Mouse (Mus musculus) neural tube, postnatal 0 days (tissue): ENCODE results near the gene Nudt8. TPM values are rescaled to one million over a fixed set of nuclear protein-coding genes. Genes with fewer than 3 reads are reported as not detected.

Source experiments
- polyA plus RNA-seq: library from polyadenylated mRNA; unstranded; fragments of >200 nt; fragmentation: Nextera tagmentation; extraction: Ambion mirVana; gene quantifications from 2 replicates; pipeline ENCODE4 v1.2.1, GENCODE M21; 2015

Gene Nudt8
- 26.9 and 27.1 TPM in 2 replicates for polyA plus RNA-seq

GRCm38 (mm10) chr19:4000119-4000900 is at the start of gene Nudt8, which contains the start of gene Gm49405:
Gene Nudt8 (plus strand): TSS chr19:4000580.
Gene Gm49405 (plus strand): TSS chr19:4000626.

GRCm38 (mm10) chr19:3958470-3958869 is 41.9 kb upstream of the Nudt8 start, which contains the start of gene Aldh3b3:
Gene Aldh3b3 (plus strand): TSS chr19:3958645.

GRCm38 (mm10) chr19:3972229-3972628 is 28.2 kb upstream of the Nudt8 start, which contains the start of gene Aldh3b2:
Gene Aldh3b2 (plus strand): TSS chr19:3972328.

GRCm38 (mm10) chr19:3986334-3986733 is 14.0 kb upstream of the Nudt8 start, which contains the start of gene Acy3:
Gene Acy3 (plus strand): TSS chr19:3986570.

GRCm38 (mm10) chr19:3992416-3992815 is 8.0 kb upstream of the Nudt8 start, which contains the start of gene Tbx10:
Gene Tbx10 (plus strand): TSS chr19:3992752.

GRCm38 (mm10) chr19:4003112-4003511 is 2.7 kb downstream of the Nudt8 start, which contains the start of gene Doc2g:
Gene Doc2g (plus strand): TSS chr19:4003313.

GRCm38 (mm10) chr19:4012432-4013022 is 12.1 kb downstream of the Nudt8 start, which contains the start of gene Ndufv1:
Gene Ndufv1 (minus strand): TSS chr19:4012806.

GRCm38 (mm10) chr19:4037788-4038232 is 37.4 kb downstream of the Nudt8 start, which contains the start of gene Gstp1:
Gene Gstp1 (minus strand): TSS chr19:4037985.

GRCm38 (mm10) chr19:4045966-4046865 is 45.8 kb downstream of the Nudt8 start, which contains the start of gene Gstp2:
Gene Gstp2 (minus strand): TSS chr19:4046023.

Other genes starting within 250 kb of the Nudt8 start
- gene Kmt5b, start 233.2 kb upstream of the Nudt8 start, polyA plus RNA-seq, result 29.7 and 36.1 TPM in 2 replicates
- gene Chka, start 148.8 kb upstream of the Nudt8 start, polyA plus RNA-seq, result 54.1 and 55.6 TPM in 2 replicates
- gene Tcirg1, start 93.4 kb upstream of the Nudt8 start, polyA plus RNA-seq, result 19.2 and 21.3 TPM in 2 replicates
- 418 and 427 TPM in 2 replicates for gene Ndufs8, start 87.8 kb upstream of the Nudt8 start, polyA plus RNA-seq
- 5.1 and 5.3 TPM in 2 replicates for gene Aldh3b1, start 70.8 kb upstream of the Nudt8 start, polyA plus RNA-seq
- gene Unc93b1, start 65.4 kb upstream of the Nudt8 start, polyA plus RNA-seq, result 18.9 and 23.6 TPM in 2 replicates
- not detected in 2 replicates for gene Aldh3b3, start 41.9 kb upstream of the Nudt8 start, polyA plus RNA-seq
- 0.45 TPM in 2 replicates for gene Aldh3b2, start 28.3 kb upstream of the Nudt8 start, polyA plus RNA-seq
- 4.4 and 5.1 TPM in 2 replicates for gene Acy3, start 14.0 kb upstream of the Nudt8 start, polyA plus RNA-seq
- gene Tbx10, start 7.8 kb upstream of the Nudt8 start, polyA plus RNA-seq, result 0.12 TPM in 1 of 2 replicates, not detected in the other
- gene Gm49405, start within 50 bp of the Nudt8 start, polyA plus RNA-seq, result 2.2 and 2.6 TPM in 2 replicates
- gene Doc2g, start 2.7 kb downstream of the Nudt8 start, polyA plus RNA-seq, result 3.2 TPM in 2 replicates
- 281 and 291 TPM in 2 replicates for gene Ndufv1, start 12.2 kb downstream of the Nudt8 start, polyA plus RNA-seq
- gene Gstp1, start 37.4 kb downstream of the Nudt8 start, polyA plus RNA-seq, result 590 and 603 TPM in 2 replicates
- gene Gstp2, start 45.4 kb downstream of the Nudt8 start, polyA plus RNA-seq, result 0.48 and 2.7 TPM in 2 replicates
- not detected in 2 replicates for gene Gstp3, start 59.0 kb downstream of the Nudt8 start, polyA plus RNA-seq
- not detected in 2 replicates for gene Cabp2, start 81.0 kb downstream of the Nudt8 start, polyA plus RNA-seq
- gene Cdk2ap2, start 96.6 kb downstream of the Nudt8 start, polyA plus RNA-seq, result 74.2 and 77.2 TPM in 2 replicates
- gene Pitpnm1, start 99.4 kb downstream of the Nudt8 start, polyA plus RNA-seq, result 90.8 and 110 TPM in 2 replicates
- gene Aip, start 125.3 kb downstream of the Nudt8 start, polyA plus RNA-seq, result 103 and 106 TPM in 2 replicates
- not detected in 2 replicates for gene Gpr152, start 139.2 kb downstream of the Nudt8 start, polyA plus RNA-seq
- 0.26 and 0.76 TPM in 2 replicates for gene Cabp4, start 143.5 kb downstream of the Nudt8 start, polyA plus RNA-seq
- 94.3 and 112 TPM in 2 replicates for gene Coro1b, start 148.0 kb downstream of the Nudt8 start, polyA plus RNA-seq
- gene Ptprcap, start 153.0 kb downstream of the Nudt8 start, polyA plus RNA-seq, result 0.70 TPM in 1 of 2 replicates, not detected in the other
- 41.9 and 53.4 TPM in 2 replicates for gene Rps6kb2, start 162.8 kb downstream of the Nudt8 start, polyA plus RNA-seq
- gene Carns1, start 174.9 kb downstream of the Nudt8 start, polyA plus RNA-seq, result 6.2 and 6.6 TPM in 2 replicates
- 1.2 and 1.6 TPM in 2 replicates for gene Tbc1d10c, start 190.7 kb downstream of the Nudt8 start, polyA plus RNA-seq
- gene Ppp1ca, start 191.5 kb downstream of the Nudt8 start, polyA plus RNA-seq, result 572 and 576 TPM in 2 replicates
- gene Rad9a, start 201.1 kb downstream of the Nudt8 start, polyA plus RNA-seq, result 14.9 and 15.7 TPM in 2 replicates
- 1.2 and 1.3 TPM in 2 replicates for gene Clcf1, start 213.7 kb downstream of the Nudt8 start, polyA plus RNA-seq
- gene AC109138.7, start 213.8 kb downstream of the Nudt8 start, polyA plus RNA-seq, result not detected in 2 replicates
- 32.9 and 33.0 TPM in 2 replicates for gene Pold4, start 231.3 kb downstream of the Nudt8 start, polyA plus RNA-seq